In genomic region chr5:92435025-92435584, GRCm38 (mm10) we compare ENCODE assay signal across 8 mouse cellular contexts. TPM values are rescaled to one million over a fixed set of nuclear protein-coding genes. Genes with fewer than 3 reads are reported as not detected.
DNase-seq lines count a peak whose midpoint lies in the region; ATAC-seq and TF ChIP-seq lines count a peak whose summit lies in the region.

Gene Nup54, minus strand, starts transcription at chr5:92435219.

- TF ChIP-seq EP300 in heart, postnatal 0 days (IDR thresholded peaks at IDR 0.05; ENCODE audit: low read depth): 0 out of 2 replicates have a peak, but pooled peaks have one; percentile 26

- peak; percentile 67; the same call in 1 of the 2 replicates for TF ChIP-seq POLR2A in testis, adult 2 months (IDR thresholded peaks at IDR 0.05; ENCODE audit: control insufficient read depth, low read depth, low read length)

- under 1% methylated on average over 34 of the region's 34 CpGs for WGBS in forebrain, embryonic 12.5 days
- under 1% methylated on average over 34 of the region's 34 CpGs for WGBS in heart, postnatal 0 days
- WGBS in liver, embryonic 16.5 days (ENCODE audit: insufficient replicate concordance): under 1% methylated on average over 30 of the region's 34 CpGs
- under 1% methylated on average over 34 of the region's 34 CpGs for WGBS in neural tube, embryonic 13.5 days

- H3K4me1 ChIP-seq in E14TG2a.4 (replicated peaks; ENCODE audit: low read depth, low read length): peaks cover 24% of the 10 kb centered on the region
- H3K4me1 ChIP-seq in forebrain, embryonic 12.5 days: peaks cover 14% of the 10 kb centered on the region
- peaks cover 7% of the 10 kb centered on the region; the same call in 1 of the 2 replicates for H3K4me1 ChIP-seq in heart, postnatal 0 days (ENCODE audit: control insufficient read depth, insufficient read depth)
- peaks cover 15% of the 10 kb centered on the region for H3K4me1 ChIP-seq in liver, embryonic 16.5 days (ENCODE audit: control insufficient read depth, low read depth, low read length)
- H3K4me1 ChIP-seq in neural tube, embryonic 13.5 days (replicated peaks): peaks cover 23% of the 10 kb centered on the region
- no peaks in the 10 kb centered on the region for H3K4me1 ChIP-seq in testis, adult 2 months (ENCODE audit: control insufficient read depth, insufficient read depth, low read length)

- peak within 1 kb of the TSS; percentile 82 for H3K4me2 ChIP-seq in forebrain, embryonic 12.5 days
- peak within 1 kb of the TSS; percentile 84 for H3K4me2 ChIP-seq in heart, postnatal 0 days (ENCODE audit: low read depth, low read length)
- peak within 1 kb of the TSS; percentile 92 for H3K4me2 ChIP-seq in liver, embryonic 16.5 days (ENCODE audit: low read depth, low read length)
- H3K4me2 ChIP-seq in neural tube, embryonic 13.5 days: peak within 1 kb of the TSS; percentile 91

- H3K27ac ChIP-seq in forebrain, embryonic 12.5 days: peak within 1 kb of the TSS; percentile 84
- peak within 1 kb of the TSS; percentile 84 for H3K27ac ChIP-seq in heart, postnatal 0 days (ENCODE audit: low read depth)
- peak within 1 kb of the TSS; percentile 95 for H3K27ac ChIP-seq in liver, embryonic 16.5 days (ENCODE audit: low read length)
- peak within 1 kb of the TSS; percentile 74 for H3K27ac ChIP-seq in neural tube, embryonic 13.5 days (replicated peaks)
- peak within 1 kb of the TSS; percentile 81 for H3K27ac ChIP-seq in testis, adult 2 months (ENCODE audit: control insufficient read depth, insufficient read depth, low read depth, low read length)

- ATAC-seq in forebrain, embryonic 12.5 days (ENCODE audit: low FRiP score): peak; percentile 99
- peak; percentile 98 for ATAC-seq in heart, postnatal 0 days (ENCODE audit: insufficient read depth, low read depth)
- peak; percentile 97 for ATAC-seq in liver, embryonic 16.5 days (ENCODE audit: low read depth)
- ATAC-seq in neural tube, embryonic 13.5 days (ENCODE audit: low read depth): peak; percentile 100

- H3K36me3 ChIP-seq in E14TG2a.4 (ENCODE audit: insufficient read depth, low read length): peaks cover 9% of the 10 kb centered on the region
- H3K36me3 ChIP-seq in forebrain, embryonic 12.5 days (replicated peaks): no peaks in the 10 kb centered on the region; the same call in 1 of the 2 replicates
- peaks cover 4% of the 10 kb centered on the region; the same call in 1 of the 2 replicates for H3K36me3 ChIP-seq in heart, postnatal 0 days (replicated peaks; ENCODE audit: control insufficient read depth, insufficient read depth, low read length)
- H3K36me3 ChIP-seq in liver, embryonic 16.5 days (ENCODE audit: control insufficient read depth, insufficient read depth): peaks cover 3% of the 10 kb centered on the region; the same call in 1 of the 2 replicates
- no peaks in the 10 kb centered on the region for H3K36me3 ChIP-seq in neural tube, embryonic 13.5 days
- no peaks in the 10 kb centered on the region for H3K36me3 ChIP-seq in testis, adult 2 months (ENCODE audit: control insufficient read depth, insufficient read depth, low read length)

- DNase-seq in c-Kit-positive CD71-positive TER-119-positive erythroid progenitor cells, embryonic 14.5 days (ENCODE audit: low spot score): peak; percentile 95
- DNase-seq in heart, postnatal 0 days (ENCODE audit: low spot score): peak; percentile 97
- peak; percentile 95 to 96 for DNase-seq in kidney, postnatal 4 days

- peak within 1 kb of the TSS; percentile 92 for H3K9ac ChIP-seq in forebrain, embryonic 12.5 days
- peak within 1 kb of the TSS; percentile 86 for H3K9ac ChIP-seq in heart, postnatal 0 days (replicated peaks; ENCODE audit: low read depth, low read length)
- H3K9ac ChIP-seq in liver, embryonic 16.5 days (ENCODE audit: low read depth, low read length): peak within 1 kb of the TSS; percentile 96
- peak within 1 kb of the TSS; percentile 93 for H3K9ac ChIP-seq in neural tube, embryonic 13.5 days

- no peaks in the 10 kb centered on the region for H3K9me3 ChIP-seq in E14TG2a.4 (ENCODE audit: low read length)
- no peaks in the 10 kb centered on the region for H3K9me3 ChIP-seq in forebrain, embryonic 12.5 days
- H3K9me3 ChIP-seq in heart, postnatal 0 days (replicated peaks; ENCODE audit: control insufficient read depth, low read length): no peaks in the 10 kb centered on the region
- H3K9me3 ChIP-seq in liver, embryonic 16.5 days (replicated peaks; ENCODE audit: control insufficient read depth, low read length): no peaks in the 10 kb centered on the region
- H3K9me3 ChIP-seq in neural tube, embryonic 13.5 days: no peaks in the 10 kb centered on the region

- no peak for TF ChIP-seq CTCF in E14TG2a.4 (conservative IDR thresholded peaks at IDR 0.05; ENCODE audit: low read length)
- no peak for TF ChIP-seq CTCF in heart, postnatal 0 days (IDR thresholded peaks at IDR 0.05; ENCODE audit: low read depth)
- TF ChIP-seq CTCF in testis, adult 2 months (IDR thresholded peaks at IDR 0.05; ENCODE audit: control insufficient read depth, insufficient read depth, insufficient replicate concordance, low read depth, low read length): no peak

- H3K27me3 ChIP-seq in E14TG2a.4 (ENCODE audit: insufficient read depth, low read length): no peaks in the 10 kb centered on the region
- H3K27me3 ChIP-seq in forebrain, embryonic 12.5 days: no peaks in the 10 kb centered on the region
- H3K27me3 ChIP-seq in heart, postnatal 0 days (ENCODE audit: control insufficient read depth, insufficient read depth, low read length): no peaks in the 10 kb centered on the region
- no peaks in the 10 kb centered on the region for H3K27me3 ChIP-seq in liver, embryonic 16.5 days (ENCODE audit: control insufficient read depth, insufficient read depth, low read depth, low read length)
- H3K27me3 ChIP-seq in neural tube, embryonic 13.5 days: no peaks in the 10 kb centered on the region
- H3K27me3 ChIP-seq in testis, adult 2 months (ENCODE audit: control insufficient read depth, insufficient read depth, low read length): no peaks in the 10 kb centered on the region

- peak within 1 kb of the TSS; percentile 96 for H3K4me3 ChIP-seq in E14TG2a.4 (replicated peaks; ENCODE audit: low read length)
- peak within 1 kb of the TSS; percentile 80 for H3K4me3 ChIP-seq in forebrain, embryonic 12.5 days (replicated peaks)
- H3K4me3 ChIP-seq in heart, postnatal 0 days (ENCODE audit: low read depth, low read length): peak within 1 kb of the TSS; percentile 97
- peak within 1 kb of the TSS; percentile 96 for H3K4me3 ChIP-seq in liver, embryonic 16.5 days (ENCODE audit: low read depth, low read length)
- peak within 1 kb of the TSS; percentile 80 for H3K4me3 ChIP-seq in neural tube, embryonic 13.5 days
- H3K4me3 ChIP-seq in testis, adult 2 months (ENCODE audit: control insufficient read depth, low read depth, low read length): peak within 1 kb of the TSS; percentile 99

RNA-seq across cellular contexts. Expression of gene Nup54, which starts in this region (rescaled TPM):
- 57.3 and 58.4 TPM in 2 replicates for polyA plus RNA-seq in forebrain, embryonic 12.5 days (2016; fragmentation: Nextera tagmentation; extraction: Ambion mirVana)
- 14.2 and 35.0 TPM in 2 replicates for total RNA-seq in heart, postnatal 0 days (2014; rRNA removed; ENCODE audit: low replicate concordance)
- polyA plus RNA-seq in heart, postnatal 0 days (2015; fragmentation: Nextera tagmentation; extraction: Ambion mirVana): 21.1 and 22.0 TPM in 2 replicates
- polyA plus RNA-seq in liver, embryonic 16.5 days (2015; fragmentation: Nextera tagmentation; extraction: Ambion mirVana): 23.0 and 28.0 TPM in 2 replicates
- 43.7 and 50.4 TPM in 2 replicates for polyA plus RNA-seq in neural tube, embryonic 13.5 days (2015; fragmentation: Nextera tagmentation; extraction: Ambion mirVana)
- polyA plus RNA-seq in testis, adult 2 months (2012; rRNA removed): 11.8 and 15.2 TPM in 2 replicates

Comparison
In these comparisons a context has a peak if more than half of its experiments do, and no peak if none do; other contexts are left out.
1. Peak in every context shown above with its lines: DNase-seq, ATAC-seq, H3K4me3 ChIP-seq and H3K27ac ChIP-seq.